Mouse (Mus musculus) limb, embryonic 11.5 days (tissue): Measurements from ENCODE around the gene Nfic. TPM values are rescaled to one million over a fixed set of nuclear protein-coding genes. Genes with fewer than 3 reads are reported as not detected.

Source experiments
- ATAC-seq: fragments of 200-750 bp; cut with Nextera tagmentation; 2 replicates; pipeline ENCODE4 v1.8.0; 2017; ENCODE audit warnings: low read depth; ENCODE audit not compliant: insufficient number of reproducible peaks, low FRiP score, low TSS enrichment
- DNase-seq: peaks from one replicate; pipeline ENCODE4 v3.0.0-alpha.2; 2015; ENCODE audit warnings: low spot score
- H3K27ac ChIP-seq: fragments of 300-500 bp; sonication (generic); replicated peaks from 2 replicates; pipeline ENCODE4 v1.5.1; 2014; ENCODE audit warnings: low read depth, mild to moderate bottlenecking, low read length
- H3K27me3 ChIP-seq: fragments of 300-500 bp; sonication (generic); 2 replicates; pipeline ENCODE4 v1.6.1; 2014; ENCODE audit warnings: mild to moderate bottlenecking, low read length, mixed read lengths; ENCODE audit not compliant: control insufficient read depth, insufficient read depth
- H3K36me3 ChIP-seq: fragments of 300-500 bp; sonication (generic); 2 replicates; pipeline ENCODE4 v1.6.1; 2014; ENCODE audit warnings: mild to moderate bottlenecking, low read length, moderate library complexity, mixed read lengths; ENCODE audit not compliant: control insufficient read depth, insufficient read depth
- H3K4me1 ChIP-seq: fragments of 300-500 bp; sonication (generic); 2 replicates; pipeline ENCODE4 v1.6.1; 2014; ENCODE audit warnings: low read length, mixed read lengths; ENCODE audit not compliant: control insufficient read depth, insufficient read depth
- H3K4me2 ChIP-seq: fragments of 300-500 bp; sonication (generic); 2 replicates; pipeline ENCODE4 v1.6.1; 2014; ENCODE audit warnings: low read depth, mild to moderate bottlenecking, moderate library complexity; ENCODE audit not compliant: severe bottlenecking
- H3K4me3 ChIP-seq: fragments of 300-500 bp; sonication (generic); 2 replicates; pipeline ENCODE4 v1.5.1; 2014; ENCODE audit warnings: low read depth, low read length
- H3K9ac ChIP-seq: fragments of 300-500 bp; sonication (generic); 2 replicates; pipeline ENCODE4 v1.6.1; 2014; ENCODE audit warnings: mild to moderate bottlenecking, low read length
- H3K9me3 ChIP-seq: fragments of 300-500 bp; sonication (generic); 2 replicates; pipeline ENCODE4 v1.6.1; 2016; ENCODE audit warnings: low read length; ENCODE audit not compliant: control insufficient read depth
- WGBS: fragments of 180-500 bp; shearing (Covaris S2); extraction: QIAGEN DNeasy Blood & Tissue Kit; methylation state at CpG from one replicate; pipeline ENCODE4 v1.1.7; 2014; 5-methylcytosine and 5-hydroxymethylcytosine counted together
- polyA plus RNA-seq: library from polyadenylated mRNA; unstranded; fragments of >200 nt; fragmentation: Nextera tagmentation; extraction: Ambion mirVana; gene quantifications from 2 replicates; pipeline ENCODE4 v1.2.1, GENCODE M21; 2014

The Nfic gene
- polyA plus RNA-seq, 1 experiment from 2014 or later, result 16.7 TPM

DNA sequence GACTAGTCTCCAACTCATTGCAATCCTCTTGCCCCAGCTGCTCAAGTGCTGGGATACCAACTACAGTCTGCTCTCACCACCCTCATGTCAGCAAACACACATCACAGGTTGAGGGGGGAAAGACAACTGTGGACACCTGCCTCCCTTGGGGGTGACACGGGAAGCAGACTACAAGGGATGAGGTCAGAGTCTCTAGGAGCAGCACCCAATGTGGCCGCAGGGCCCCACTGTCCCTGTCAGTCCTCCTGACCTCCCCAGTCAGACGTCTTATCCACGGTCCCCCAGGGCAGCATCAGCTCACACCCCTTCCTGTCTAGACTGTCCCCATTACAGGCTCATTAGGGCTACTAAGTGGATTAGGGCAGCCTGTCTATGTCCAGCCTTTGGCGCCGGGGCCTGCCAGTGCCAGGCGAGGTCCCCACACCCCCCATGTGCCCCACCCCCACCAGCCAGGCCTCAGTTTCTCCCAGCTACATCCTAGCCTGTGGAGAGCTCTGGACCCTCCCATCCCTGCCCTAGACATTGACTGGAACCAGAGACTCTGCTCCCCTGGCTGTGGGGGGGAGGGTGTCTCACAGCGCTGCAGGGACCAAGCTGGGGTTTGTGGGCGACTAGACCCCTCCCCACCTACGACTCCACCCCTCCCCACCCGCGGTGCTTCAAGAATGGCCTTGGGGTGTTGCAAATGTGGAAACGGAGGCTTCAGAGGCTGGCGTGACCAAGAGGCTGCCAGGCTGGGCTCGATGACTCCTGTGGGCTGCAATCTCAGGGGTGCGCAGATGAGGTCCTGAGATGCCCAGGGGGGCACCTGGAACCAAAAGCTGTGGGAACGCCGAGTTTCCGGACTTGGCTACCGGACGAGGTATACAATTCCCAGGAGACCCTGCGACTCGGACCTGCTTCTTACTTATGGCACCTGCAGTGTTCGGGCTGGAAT is 48.7 kb downstream of the Nfic start:
- H3K27me3 ChIP-seq, result peaks cover 11% of the 10 kb centered on the region; the same call in 1 of the 2 replicates
- H3K27ac ChIP-seq, result no peak overlapping the region; the same call in 1 of the 2 replicates
- H3K36me3 ChIP-seq, result 0 out of 2 replicates have a peak, but pooled peaks cover 2% of the 10 kb centered on the region
- H3K9me3 ChIP-seq, result no peaks in the 10 kb centered on the region
- peak overlapping the region; percentile 39 for H3K4me2 ChIP-seq
- WGBS, result 20% methylated on average over 24 of the region's 24 CpGs
- DNase-seq, result no peak
- H3K4me1 ChIP-seq, result peaks cover 62% of the 10 kb centered on the region
- H3K9ac ChIP-seq, result 0 out of 2 replicates have a peak overlapping the region, but pooled peaks have one; percentile 30
- peak overlapping the region; percentile 1 for H3K4me3 ChIP-seq
- ATAC-seq, result no peak

DNA sequence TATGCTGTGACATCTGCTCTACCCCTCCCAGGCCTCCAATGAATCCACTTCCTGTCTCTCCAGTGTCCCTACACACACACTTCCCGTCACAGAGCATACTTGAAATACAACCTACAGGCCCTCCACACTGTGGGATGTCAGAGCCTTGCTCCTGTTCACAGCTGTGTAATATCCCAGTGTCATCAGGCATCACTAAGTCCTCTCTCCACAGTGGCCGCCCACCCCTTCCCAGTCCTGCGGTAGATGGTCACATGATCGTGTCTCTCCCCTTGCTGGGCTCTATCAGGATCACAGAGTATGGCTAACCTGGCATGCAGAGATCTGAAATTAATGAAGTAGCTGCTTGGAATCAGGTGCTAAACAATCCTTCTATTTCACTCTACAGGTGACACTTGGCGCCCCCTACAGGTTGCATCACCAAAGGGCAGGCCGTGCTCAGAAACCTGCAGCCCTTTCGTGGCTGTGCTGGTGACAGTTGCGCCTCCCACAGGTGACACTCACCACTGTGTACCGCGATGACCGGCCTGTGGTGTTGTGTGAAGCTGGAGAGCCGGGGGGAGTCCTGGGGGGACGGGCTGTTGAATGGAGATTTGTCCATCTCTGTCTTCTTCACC is 49.7 kb downstream of the Nfic start:
- 33% methylated on average over 13 of the region's 13 CpGs for WGBS
- Histone ChIP-seq H3K4me2 (no peak overlapping the region), H3K27me3 (peaks cover 11% of the 10 kb centered on the region; the same call in 1 of the 2 replicates), H3K4me3 (peak overlapping the region; percentile 5; the same call in 1 of the 2 replicates), H3K36me3 (0 out of 2 replicates have a peak, but pooled peaks cover 4% of the 10 kb centered on the region), H3K27ac (no peak overlapping the region), H3K4me1 (peaks cover 68% of the 10 kb centered on the region), H3K9ac (no peak overlapping the region), H3K9me3 (no peaks in the 10 kb centered on the region)
- peak; percentile 74 for DNase-seq
- ATAC-seq, result no peak

DNA sequence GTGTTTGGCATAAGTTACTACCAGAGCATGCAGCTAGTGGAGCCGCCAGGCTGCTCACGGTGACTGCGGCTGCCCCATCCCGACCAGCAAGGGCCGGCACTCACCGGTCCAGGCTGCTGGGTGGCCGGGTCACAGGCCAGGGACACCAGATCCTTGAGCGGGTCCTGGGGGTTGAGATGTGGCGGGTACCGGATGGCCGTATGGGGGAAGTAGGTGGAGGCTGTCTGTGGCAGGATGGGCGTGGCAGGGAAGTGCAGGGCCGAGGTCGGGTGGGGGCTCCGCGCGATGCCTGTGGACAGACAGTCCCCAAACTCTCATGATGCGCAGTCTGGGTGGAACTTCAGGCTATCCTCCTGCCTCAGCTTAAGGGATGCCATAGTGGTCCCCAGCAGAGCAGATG is 50.7 kb downstream of the Nfic start:
- 0 out of 2 replicates have a peak, but pooled peaks cover 7% of the 10 kb centered on the region for H3K36me3 ChIP-seq
- H3K4me2 ChIP-seq, result no peak overlapping the region
- no peaks in the 10 kb centered on the region for H3K9me3 ChIP-seq
- DNase-seq, result no peak
- H3K27me3 ChIP-seq, result peaks cover 15% of the 10 kb centered on the region; the same call in 1 of the 2 replicates
- ATAC-seq, result no peak
- 51% methylated on average over 18 of the region's 18 CpGs for WGBS
- no peak overlapping the region for H3K27ac ChIP-seq
- H3K4me1 ChIP-seq, result peaks cover 68% of the 10 kb centered on the region
- H3K4me3 ChIP-seq, result no peak overlapping the region
- H3K9ac ChIP-seq, result no peak overlapping the region

DNA sequence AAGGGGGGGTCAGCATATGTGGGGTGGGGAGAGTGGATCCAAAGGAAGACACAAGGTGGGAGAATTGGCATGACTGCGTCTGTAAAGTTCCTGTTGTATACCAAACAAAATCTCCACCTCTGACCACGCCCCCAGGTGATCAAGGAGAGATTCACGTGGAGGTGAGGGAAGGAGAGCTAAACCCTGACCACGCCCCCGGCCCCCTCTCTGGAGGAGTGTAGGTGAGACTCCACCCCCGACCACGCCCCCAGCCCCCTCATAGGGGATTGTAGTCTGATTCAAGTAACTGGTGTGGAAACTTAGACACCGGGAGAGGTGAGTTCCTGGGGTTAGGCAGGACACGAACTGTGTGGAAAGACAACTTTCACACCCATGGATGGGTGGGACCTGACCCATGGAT is 51.4 kb downstream of the Nfic start:
- 11% methylated on average over 9 of the region's 9 CpGs for WGBS
- no peak for DNase-seq
- Histone ChIP-seq H3K4me3 (no peak overlapping the region), H3K9ac (no peak overlapping the region), H3K9me3 (no peaks in the 10 kb centered on the region), H3K27me3 (peaks cover 15% of the 10 kb centered on the region; the same call in 1 of the 2 replicates), H3K4me2 (no peak overlapping the region), H3K4me1 (peaks cover 61% of the 10 kb centered on the region), H3K36me3 (peaks cover 11% of the 10 kb centered on the region; the same call in 1 of the 2 replicates), H3K27ac (no peak overlapping the region; the same call in 1 of the 2 replicates)
- ATAC-seq, result no peak

DNA sequence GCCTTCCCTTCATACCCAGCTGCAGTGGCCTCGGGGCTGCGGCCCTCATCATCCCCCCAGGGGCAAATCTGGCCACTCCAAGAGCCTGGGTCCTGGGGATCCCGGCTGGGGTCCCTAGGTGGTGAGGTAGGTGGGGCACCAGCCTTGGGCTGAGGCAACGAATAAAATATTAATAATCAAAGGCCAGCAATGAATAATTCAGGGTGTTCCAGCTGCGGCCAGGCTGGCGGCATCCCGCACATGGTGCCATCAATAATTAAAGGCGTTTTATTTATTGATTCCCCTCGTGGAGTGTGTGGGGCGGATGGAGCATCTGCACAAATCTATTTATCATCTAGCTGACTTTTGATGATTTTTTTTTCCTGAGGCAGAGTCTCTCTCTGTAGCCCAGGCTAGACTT is 51.9 kb downstream of the Nfic start:
- H3K9ac ChIP-seq, result peak overlapping the region; percentile 17

DNA sequence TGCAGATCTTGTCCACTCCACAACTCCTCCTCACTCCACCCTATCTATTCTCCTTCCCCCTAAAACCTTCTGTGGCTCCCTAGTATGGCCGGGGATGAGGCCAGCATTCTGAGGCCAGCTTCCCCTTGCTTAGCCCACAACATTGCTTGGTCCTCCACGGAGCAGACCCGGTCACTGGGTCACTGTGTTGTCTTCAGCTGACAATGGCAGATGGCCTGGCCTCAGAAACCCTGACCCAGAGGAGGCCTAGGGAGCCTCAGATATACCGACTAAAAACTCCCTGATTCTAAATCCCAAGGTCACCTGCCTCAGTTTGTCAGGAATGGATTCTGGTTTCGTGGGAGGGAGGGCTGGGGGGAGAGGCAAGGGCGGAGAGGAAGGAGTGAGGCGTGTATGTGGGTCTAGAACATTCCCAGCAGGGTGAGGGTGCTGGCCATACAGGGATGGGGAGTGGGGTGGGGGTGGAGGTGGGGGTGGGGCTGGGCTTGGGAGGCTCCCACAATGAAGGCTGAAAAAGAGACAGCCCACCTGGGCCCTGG is 53.1 kb downstream of the Nfic start:
- DNase-seq (no peak), ATAC-seq (peak; percentile 7; the same call in 1 of the 2 replicates)
- Histone ChIP-seq H3K9me3 (no peaks in the 10 kb centered on the region), H3K4me3 (0 out of 2 replicates have a peak overlapping the region, but pooled peaks have one; percentile 5), H3K4me1 (peaks cover 45% of the 10 kb centered on the region), H3K9ac (peak overlapping the region; percentile 47), H3K36me3 (peaks cover 13% of the 10 kb centered on the region; the same call in 1 of the 2 replicates), H3K27me3 (peaks cover 9% of the 10 kb centered on the region; the same call in 1 of the 2 replicates), H3K27ac (peak overlapping the region; percentile 90), H3K4me2 (peak overlapping the region; percentile 32; the same call in 1 of the 2 replicates)
- 24% methylated on average over 7 of the region's 7 CpGs for WGBS

More for the DNA sequence above, 51.9 kb downstream of the Nfic start:
- Histone ChIP-seq H3K36me3 (peaks cover 11% of the 10 kb centered on the region; the same call in 1 of the 2 replicates), H3K27ac (no peak overlapping the region; the same call in 1 of the 2 replicates), H3K4me3 (no peak overlapping the region), H3K9me3 (no peaks in the 10 kb centered on the region), H3K4me2 (no peak overlapping the region), H3K4me1 (peaks cover 56% of the 10 kb centered on the region), H3K27me3 (peaks cover 15% of the 10 kb centered on the region; the same call in 1 of the 2 replicates)
- WGBS, result 55% methylated on average over 10 of the region's 10 CpGs
- ATAC-seq (no peak), DNase-seq (no peak)

DNA sequence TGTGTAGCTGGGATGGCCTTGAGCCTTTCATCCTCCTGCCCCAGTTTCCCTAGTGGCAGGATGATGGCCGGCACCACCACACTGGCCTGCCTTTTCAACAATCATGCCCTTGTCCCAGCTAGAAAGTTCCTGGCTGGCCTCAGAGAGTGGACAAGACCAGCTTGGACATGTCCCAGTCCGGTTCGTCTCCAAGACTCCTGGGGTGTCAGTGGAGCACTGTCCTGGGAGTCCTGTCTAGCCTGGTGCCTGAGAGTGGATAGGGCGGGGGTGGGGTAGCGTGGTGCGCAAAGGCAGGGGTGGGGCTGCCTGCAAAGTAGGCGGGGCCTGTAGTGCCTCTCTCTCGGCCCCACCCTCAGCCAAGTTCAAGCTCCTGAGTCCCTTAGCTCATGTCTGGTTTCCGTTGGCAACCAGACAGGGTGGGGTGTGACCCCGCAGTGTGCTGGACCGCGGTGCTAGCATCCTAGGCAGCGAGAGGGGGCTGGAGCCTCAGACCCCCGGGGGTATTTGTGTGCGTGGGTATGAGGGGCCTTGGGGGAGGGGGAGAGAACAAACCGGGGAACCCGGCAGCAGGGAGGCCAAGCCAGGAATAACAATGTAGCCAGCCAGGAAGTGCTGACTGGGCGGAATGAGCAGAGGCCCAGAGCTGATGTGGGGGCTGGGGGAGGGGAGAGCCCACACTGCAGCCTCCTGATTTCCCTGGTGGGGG is 53.8 kb downstream of the Nfic start:
- 7% methylated on average over 17 of the region's 18 CpGs for WGBS
- peaks cover 39% of the 10 kb centered on the region for H3K4me1 ChIP-seq
- ATAC-seq, result peak; percentile 82
- H3K4me3 ChIP-seq, result 0 out of 2 replicates have a peak overlapping the region, but pooled peaks have one; percentile 5
- H3K36me3 ChIP-seq, result peaks cover 13% of the 10 kb centered on the region; the same call in 1 of the 2 replicates
- H3K9me3 ChIP-seq, result no peaks in the 10 kb centered on the region
- H3K4me2 ChIP-seq, result peak overlapping the region; percentile 32; the same call in 1 of the 2 replicates
- peak; percentile 84 for DNase-seq
- peaks cover 9% of the 10 kb centered on the region; the same call in 1 of the 2 replicates for H3K27me3 ChIP-seq
- peak overlapping the region; percentile 90 for H3K27ac ChIP-seq
- H3K9ac ChIP-seq, result peak overlapping the region; percentile 47
